Mouse (Mus musculus) liver, postnatal 0 days (tissue): Measurements from ENCODE around the gene Nup214. TPM values are rescaled to one million over a fixed set of nuclear protein-coding genes. Genes with fewer than 3 reads are reported as not detected.

Experiments used
- ATAC-seq: fragments of 200-750 bp; cut with Nextera tagmentation; 2 replicates; pipeline ENCODE4 v1.8.0; 2017; ENCODE audit warnings: mild to moderate bottlenecking, moderate library complexity
- DNase-seq: peaks from one replicate; pipeline ENCODE4 v3.0.0-alpha.2; 2016
- H3K27ac ChIP-seq: fragments of 300-500 bp; sonication (generic); 2 replicates; pipeline ENCODE4 v1.5.1; 2014; ENCODE audit warnings: antibody characterized with exemption, moderate library complexity, mild to moderate bottlenecking, low read depth
- H3K27me3 ChIP-seq: fragments of 300-500 bp; sonication (generic); 2 replicates; pipeline ENCODE4 v1.6.1; 2014; ENCODE audit warnings: low read length, control low read depth, mixed read lengths; ENCODE audit not compliant: insufficient read depth
- H3K36me3 ChIP-seq: fragments of 300-500 bp; sonication (generic); replicated peaks from 2 replicates; pipeline ENCODE4 v1.6.1; 2014; ENCODE audit warnings: mild to moderate bottlenecking, control low read depth, low read length, moderate library complexity, mixed read lengths; ENCODE audit not compliant: insufficient read depth
- H3K4me1 ChIP-seq: fragments of 300-500 bp; sonication (generic); 2 replicates; pipeline ENCODE4 v1.6.1; 2014; ENCODE audit warnings: antibody characterized with exemption, mild to moderate bottlenecking, control low read depth; ENCODE audit not compliant: insufficient read depth
- H3K4me2 ChIP-seq: fragments of 300-500 bp; sonication (generic); 2 replicates; pipeline ENCODE4 v1.6.1; 2014; ENCODE audit warnings: low read depth, mild to moderate bottlenecking, low read length, moderate library complexity, mixed read lengths
- H3K4me3 ChIP-seq: fragments of 300-500 bp; sonication (generic); 2 replicates; pipeline ENCODE4 v1.5.1; 2014; ENCODE audit warnings: low read depth, low read length
- H3K9ac ChIP-seq: fragments of 300-500 bp; sonication (generic); replicated peaks from 2 replicates; pipeline ENCODE4 v1.6.1; 2014; ENCODE audit warnings: mild to moderate bottlenecking, moderate library complexity
- H3K9me3 ChIP-seq: fragments of 300-500 bp; sonication (generic); 2 replicates; pipeline ENCODE4 v1.6.1; 2016; ENCODE audit warnings: mild to moderate bottlenecking, control low read depth, low read length, mixed read lengths
- CTCF ChIP-seq: sonication (generic); IDR thresholded peaks from 2 replicates; pipeline ENCODE4 v1.5.1; 2016; ENCODE audit warnings: antibody characterized with exemption, low read depth
- EP300 ChIP-seq: IDR thresholded peaks from 2 replicates; pipeline ENCODE4 v1.6.1; 2016; ENCODE audit warnings: antibody characterized with exemption, low read depth, mild to moderate bottlenecking
- WGBS: fragments of 180-500 bp; shearing (Covaris S2); extraction: QIAGEN DNeasy Blood & Tissue Kit; methylation state at CpG from one replicate; pipeline ENCODE4 v1.1.7; 2014; ENCODE audit not compliant: insufficient replicate concordance; 5-methylcytosine and 5-hydroxymethylcytosine counted together
- polyA plus RNA-seq: library from polyadenylated mRNA; unstranded; fragments of >200 nt; fragmentation: Nextera tagmentation; extraction: Ambion mirVana; gene quantifications from 2 replicates; pipeline ENCODE4 v1.2.1, GENCODE M21; 2015

The Nup214 gene
- polyA plus RNA-seq, 1 experiment from 2014 or later, result 31.2 TPM

DNA sequence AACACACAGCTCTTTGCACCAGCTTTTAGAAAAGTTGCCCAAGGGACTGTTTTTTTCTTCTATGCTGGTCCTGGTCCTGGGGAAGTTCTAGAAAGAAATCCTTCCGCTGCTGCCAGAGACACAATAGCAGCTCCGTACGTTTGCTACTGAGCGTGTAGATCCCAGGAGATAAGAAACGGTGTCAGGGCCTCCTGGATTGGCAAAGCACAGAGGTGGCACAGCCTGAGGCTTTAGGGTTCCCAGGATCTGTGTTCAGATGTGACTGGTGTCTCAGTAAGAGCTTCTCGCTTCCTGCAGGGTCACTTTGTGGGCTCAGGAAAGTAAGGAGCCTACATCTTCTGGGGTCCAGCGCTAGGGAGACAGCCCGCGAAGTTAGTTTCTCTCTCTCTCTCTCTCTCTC lies 23.3 kb upstream of the Nup214 start:
- peaks cover 34% of the 10 kb centered on the region for H3K27me3 ChIP-seq
- no peak overlapping the region for H3K4me2 ChIP-seq
- H3K27ac ChIP-seq, result no peak overlapping the region
- no peak for ATAC-seq
- no peak overlapping the region for H3K4me3 ChIP-seq
- H3K9ac ChIP-seq, result no peak overlapping the region
- WGBS, result 33% methylated on average over 9 of the region's 9 CpGs
- TF ChIP-seq EP300 (no peak), CTCF (no peak)
- H3K4me1 ChIP-seq, result peaks cover 8% of the 10 kb centered on the region; the same call in 1 of the 2 replicates
- H3K9me3 ChIP-seq, result no peaks in the 10 kb centered on the region
- H3K36me3 ChIP-seq, result no peaks in the 10 kb centered on the region
- DNase-seq, result no peak

- ATAC-seq (no peak), DNase-seq (no peak)
- H3K27ac ChIP-seq, result no peak overlapping the region
- peaks cover 8% of the 10 kb centered on the region; the same call in 1 of the 2 replicates for H3K4me1 ChIP-seq
- no peak overlapping the region for H3K9ac ChIP-seq
- TF ChIP-seq CTCF (no peak), EP300 (no peak)
- H3K27me3 ChIP-seq, result peaks cover 34% of the 10 kb centered on the region
- WGBS, result 82% methylated on average over 10 of the region's 10 CpGs
- H3K36me3 ChIP-seq, result no peaks in the 10 kb centered on the region
- no peak overlapping the region for H3K4me2 ChIP-seq
- H3K4me3 ChIP-seq, result no peak overlapping the region
- no peaks in the 10 kb centered on the region for H3K9me3 ChIP-seq
Measured at GRCm38 (mm10) chr2:31952236-31952635, 22.0 kb upstream of the Nup214 start.

GRCm38 (mm10) chr2:31952725-31953124 lies 21.5 kb upstream of the Nup214 start:
- Histone ChIP-seq H3K27ac (no peak overlapping the region), H3K36me3 (no peaks in the 10 kb centered on the region), H3K4me3 (no peak overlapping the region), H3K4me2 (no peak overlapping the region), H3K4me1 (peaks cover 8% of the 10 kb centered on the region; the same call in 1 of the 2 replicates), H3K9ac (no peak overlapping the region), H3K9me3 (no peaks in the 10 kb centered on the region), H3K27me3 (peaks cover 34% of the 10 kb centered on the region)
- ATAC-seq (no peak), DNase-seq (no peak)
- 75% methylated on average over 3 of the region's 3 CpGs for WGBS
- TF ChIP-seq EP300 (no peak), CTCF (no peak)

- Histone ChIP-seq H3K27ac (no peak overlapping the region), H3K9ac (no peak overlapping the region), H3K36me3 (no peaks in the 10 kb centered on the region), H3K4me1 (peaks cover 8% of the 10 kb centered on the region; the same call in 1 of the 2 replicates), H3K9me3 (no peaks in the 10 kb centered on the region), H3K4me2 (no peak overlapping the region), H3K4me3 (no peak overlapping the region), H3K27me3 (peaks cover 34% of the 10 kb centered on the region)
- no peak for DNase-seq
- no peak for TF ChIP-seq EP300
- no peak for TF ChIP-seq CTCF
- WGBS, result 73% methylated on average over 8 of the region's 8 CpGs
- no peak for ATAC-seq
Measured at GRCm38 (mm10) chr2:31953687-31954086, 20.5 kb upstream of the Nup214 start.

DNA sequence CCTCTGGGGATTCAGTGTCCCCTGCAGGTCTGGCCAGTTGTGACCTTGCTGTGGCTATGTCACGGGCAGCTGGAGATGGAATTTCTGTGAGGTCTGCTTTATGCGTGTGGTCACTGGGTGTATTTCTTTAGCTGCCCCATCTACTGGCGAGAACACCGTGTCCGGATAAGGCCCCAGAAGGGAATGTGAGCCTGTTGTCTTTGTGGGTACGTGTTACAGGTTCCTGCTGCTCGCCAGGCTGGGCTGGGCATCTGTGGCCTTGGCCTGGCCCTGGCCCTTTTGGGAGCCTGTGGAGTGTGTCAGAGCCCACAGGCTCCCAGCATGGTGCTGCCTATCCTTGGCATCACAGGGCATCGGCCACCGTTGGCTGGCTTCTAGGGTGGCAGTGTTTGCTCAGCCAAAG lies 19.5 kb upstream of the Nup214 start:
- no peak overlapping the region for H3K9ac ChIP-seq
- WGBS, result 82% methylated on average over 9 of the region's 9 CpGs
- no peak overlapping the region for H3K4me2 ChIP-seq
- peaks cover 8% of the 10 kb centered on the region; the same call in 1 of the 2 replicates for H3K4me1 ChIP-seq
- ATAC-seq (no peak), DNase-seq (no peak)
- no peak overlapping the region for H3K27ac ChIP-seq
- no peaks in the 10 kb centered on the region for H3K9me3 ChIP-seq
- H3K36me3 ChIP-seq, result no peaks in the 10 kb centered on the region
- peaks cover 26% of the 10 kb centered on the region for H3K27me3 ChIP-seq
- TF ChIP-seq EP300, result no peak
- no peak overlapping the region for H3K4me3 ChIP-seq

DNA sequence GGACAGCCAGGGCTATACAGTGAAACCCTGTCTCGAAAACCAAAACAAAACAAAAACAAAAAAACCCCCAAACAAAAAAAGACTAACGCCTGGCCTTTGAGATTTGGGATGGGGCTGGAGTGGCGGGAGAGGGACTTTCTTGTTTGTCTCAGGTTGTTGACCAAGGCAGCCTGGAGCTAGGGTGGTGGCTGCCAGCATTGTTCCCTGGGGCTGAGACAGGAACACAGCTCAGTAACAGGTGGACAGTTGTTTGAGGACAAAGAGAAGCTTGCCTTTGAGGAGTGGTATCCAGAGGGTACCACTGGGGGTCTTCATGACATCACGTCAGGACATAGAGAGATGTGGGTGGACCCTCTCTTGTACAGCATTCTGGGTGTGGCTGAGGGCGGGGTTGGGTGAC lies 18.6 kb upstream of the Nup214 start:
- no peak overlapping the region for H3K27ac ChIP-seq
- ATAC-seq (no peak), DNase-seq (no peak)
- H3K9ac ChIP-seq, result no peak overlapping the region
- H3K4me2 ChIP-seq, result no peak overlapping the region
- no peaks in the 10 kb centered on the region for H3K36me3 ChIP-seq
- H3K4me1 ChIP-seq, result peaks cover 2% of the 10 kb centered on the region; the same call in 1 of the 2 replicates
- TF ChIP-seq EP300 (no peak), CTCF (no peak)
- H3K4me3 ChIP-seq, result no peak overlapping the region
- WGBS, result 79% methylated on average over 5 of the region's 5 CpGs
- H3K9me3 ChIP-seq, result no peaks in the 10 kb centered on the region
- H3K27me3 ChIP-seq, result peaks cover 17% of the 10 kb centered on the region

- DNase-seq (no peak), ATAC-seq (no peak)
- Histone ChIP-seq H3K36me3 (no peaks in the 10 kb centered on the region), H3K27ac (no peak overlapping the region), H3K9ac (no peak overlapping the region), H3K4me2 (no peak overlapping the region), H3K4me1 (peaks cover 2% of the 10 kb centered on the region; the same call in 1 of the 2 replicates), H3K9me3 (no peaks in the 10 kb centered on the region), H3K27me3 (peaks cover 4% of the 10 kb centered on the region; the same call in 1 of the 2 replicates), H3K4me3 (no peak overlapping the region)
- no peak for TF ChIP-seq EP300
- 82% methylated on average over 10 of the region's 10 CpGs for WGBS
Measured at GRCm38 (mm10) chr2:31957211-31957610, 17.0 kb upstream of the Nup214 start.
